Mouse (Mus musculus) adrenal gland, postnatal 10 days (tissue): ENCODE data around the gene Add3. TPM values are rescaled to one million over a fixed set of nuclear protein-coding genes. Genes with fewer than 3 reads are reported as not detected.

ENCODE experiments used
- DNase-seq: peaks from one replicate; pipeline ENCODE4 v3.0.0; 2021; ENCODE audit warnings: mixed read lengths
- total RNA-seq, 2 experiments: library from RNA; stranded (reverse); gene quantifications; 2 replicates each; pipeline ENCODE4 v1.2.3; 2021

The Add3 gene
- total RNA-seq, 2 experiments from 2014 or later: 77.6 to 89.0 TPM

GRCm38 (mm10) chr19:53130399-53131175 is 9.7 kb upstream of the Add3 start:
- DNase-seq: peak; percentile 31

GRCm38 (mm10) chr19:53132471-53132870 is 7.8 kb upstream of the Add3 start:
- no peak for DNase-seq

GRCm38 (mm10) chr19:53136336-53137090 is 3.7 kb upstream of the Add3 start:
- no peak for DNase-seq

- no peak for DNase-seq
Observed at GRCm38 (mm10) chr19:53137116-53137670, 3.0 kb upstream of the Add3 start.

- DNase-seq: no peak
Observed at GRCm38 (mm10) chr19:53140804-53141250, 584 bp downstream of the Add3 start.

- DNase-seq: peak; percentile 72
Observed at GRCm38 (mm10) chr19:53141251-53142072, 1.2 kb downstream of the Add3 start.

GRCm38 (mm10) chr19:53142190-53143107 is 2.2 kb downstream of the Add3 start:
- peak; percentile 100 for DNase-seq

GRCm38 (mm10) chr19:53143108-53143971 is 3.1 kb downstream of the Add3 start:
- DNase-seq: peak; percentile 63

- DNase-seq: no peak
Observed at GRCm38 (mm10) chr19:53145075-53145474, 4.8 kb downstream of the Add3 start.

- DNase-seq: no peak
Observed at GRCm38 (mm10) chr19:53149381-53149780, 9.1 kb downstream of the Add3 start.

GRCm38 (mm10) chr19:53152451-53152850 is 12.2 kb downstream of the Add3 start:
- no peak for DNase-seq

- no peak for DNase-seq
Observed at GRCm38 (mm10) chr19:53153096-53153495, 12.9 kb downstream of the Add3 start.

GRCm38 (mm10) chr19:53154156-53154555 is 13.9 kb downstream of the Add3 start:
- DNase-seq: no peak

GRCm38 (mm10) chr19:53156361-53156760 is 16.1 kb downstream of the Add3 start:
- DNase-seq: no peak

- DNase-seq: no peak
Observed at GRCm38 (mm10) chr19:53157176-53157575, 16.9 kb downstream of the Add3 start.

GRCm38 (mm10) chr19:53159351-53159750 is 19.1 kb downstream of the Add3 start:
- no peak for DNase-seq

- no peak for DNase-seq
Observed at GRCm38 (mm10) chr19:53162927-53163326, 22.7 kb downstream of the Add3 start.

- no peak for DNase-seq
Observed at GRCm38 (mm10) chr19:53164645-53165044, 24.4 kb downstream of the Add3 start.

- peak; percentile 42 for DNase-seq
Observed at GRCm38 (mm10) chr19:53165305-53166240, 25.3 kb downstream of the Add3 start.
